Mouse (Mus musculus) ES-Bruce4 (cell line): ENCODE measurements at regions not wholly inside any gene's neighbourhood (a gene's known extent, or its start where the extent isn't known, plus 50 kb on each side); places are given as distances from the start of the nearest gene placed in this dataset.

Experiments
- H3K27ac ChIP-seq: 2 replicates; pipeline ENCODE4 v1.5.1; 2012; ENCODE audit warnings: low read length, inconsistent platforms; ENCODE audit not compliant: insufficient read depth
- H3K27me3 ChIP-seq: 2 replicates; pipeline ENCODE4 v1.6.1; 2012; ENCODE audit warnings: mild to moderate bottlenecking, low read length, inconsistent platforms; ENCODE audit not compliant: control insufficient read depth, poor library complexity, insufficient read depth, severe bottlenecking
- H3K36me3 ChIP-seq: 2 replicates; pipeline ENCODE4 v1.6.1; 2012; ENCODE audit warnings: inconsistent platforms, mild to moderate bottlenecking, low read length, moderate library complexity; ENCODE audit not compliant: control insufficient read depth, poor library complexity, insufficient read depth, severe bottlenecking
- H3K4me1 ChIP-seq: one replicate; pipeline ENCODE4 v1.8.1; 2011; ENCODE audit warnings: low read length; ENCODE audit not compliant: control insufficient read depth, insufficient read depth
- H3K4me3 ChIP-seq: 2 replicates; pipeline ENCODE4 v1.5.1; 2011; ENCODE audit warnings: low read depth, mild to moderate bottlenecking, low read length
- H3K9ac ChIP-seq: 2 replicates; pipeline ENCODE4 v1.6.1; 2012; ENCODE audit warnings: low read depth, mild to moderate bottlenecking, inconsistent platforms; ENCODE audit not compliant: poor library complexity, severe bottlenecking
- H3K9me3 ChIP-seq: replicated peaks from 2 replicates; pipeline ENCODE4 v1.6.1; 2012; ENCODE audit warnings: mild to moderate bottlenecking, low read length, inconsistent platforms; ENCODE audit not compliant: control insufficient read depth, poor library complexity, insufficient read depth, severe bottlenecking
- CTCF ChIP-seq: IDR thresholded peaks from one replicate; pipeline ENCODE4 v1.8.1; 2011; ENCODE audit warnings: low read depth, low read length
- EP300 ChIP-seq: IDR thresholded peaks from 2 replicates; pipeline ENCODE4 v1.6.1; 2011; ENCODE audit warnings: low read depth, low read length; ENCODE audit not compliant: insufficient read depth
- POLR2A ChIP-seq: IDR thresholded peaks from one replicate; pipeline ENCODE4 v1.8.1; 2011; ENCODE audit warnings: low read length; ENCODE audit not compliant: insufficient read depth

DNA sequence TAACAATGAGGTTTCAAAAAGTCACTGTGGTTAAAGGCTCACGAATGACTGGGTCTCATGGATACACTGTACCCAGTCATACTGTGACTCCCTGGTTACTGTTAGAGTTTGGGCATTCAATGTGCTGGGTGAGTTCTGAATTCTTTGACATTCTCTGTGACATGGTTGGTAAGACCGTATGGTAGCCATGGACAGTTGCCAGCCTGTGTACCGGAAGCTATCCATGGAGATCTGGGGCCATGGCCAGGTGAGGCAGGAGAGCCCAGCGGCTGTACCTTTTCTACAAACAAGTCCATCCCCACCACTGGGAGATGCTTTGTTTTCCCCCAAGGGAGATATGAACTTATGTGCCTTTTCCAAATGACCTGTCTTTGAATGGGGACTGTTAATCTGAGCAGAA is 126.4 kb downstream of the Irx2 start:
- peaks cover 2% of the 10 kb centered on the region for H3K4me1 ChIP-seq
- no peaks in the 10 kb centered on the region for H3K9me3 ChIP-seq
- H3K36me3 ChIP-seq = no peaks in the 10 kb centered on the region
- TF ChIP-seq CTCF (no peak), EP300 (no peak), POLR2A (no peak)
- H3K27ac ChIP-seq = no peak overlapping the region
- H3K9ac ChIP-seq = no peak overlapping the region
- no peaks in the 10 kb centered on the region for H3K27me3 ChIP-seq
- H3K4me3 ChIP-seq = no peak overlapping the region

DNA sequence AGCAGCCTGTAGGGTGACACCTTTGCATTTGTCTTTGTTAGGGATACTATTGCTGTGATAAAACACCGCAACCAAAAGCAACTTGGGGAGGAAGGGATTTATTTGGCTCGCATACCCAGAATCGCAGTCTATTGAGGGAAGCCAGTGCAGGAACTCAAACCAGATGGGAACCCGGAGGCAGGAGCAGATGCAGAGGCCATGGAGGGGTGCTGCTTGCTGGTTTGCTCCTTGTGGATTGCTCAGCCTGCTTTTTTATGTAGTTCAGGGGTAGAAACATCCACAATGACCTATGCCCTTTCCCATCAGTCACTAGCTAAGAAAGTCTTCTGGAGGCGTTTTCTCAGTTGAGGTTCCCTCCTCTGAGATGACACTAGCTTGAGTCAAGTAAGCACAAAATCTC is 133.9 kb downstream of the Irx2 start:
- no peak overlapping the region for H3K4me3 ChIP-seq
- H3K9ac ChIP-seq = no peak overlapping the region
- no peaks in the 10 kb centered on the region for H3K36me3 ChIP-seq
- no peak overlapping the region for H3K27ac ChIP-seq
- no peaks in the 10 kb centered on the region; the same call in 1 of the 2 replicates for H3K27me3 ChIP-seq
- no peak for TF ChIP-seq POLR2A
- TF ChIP-seq CTCF = no peak
- no peak for TF ChIP-seq EP300
- H3K9me3 ChIP-seq = no peaks in the 10 kb centered on the region
- no peaks in the 10 kb centered on the region for H3K4me1 ChIP-seq

DNA sequence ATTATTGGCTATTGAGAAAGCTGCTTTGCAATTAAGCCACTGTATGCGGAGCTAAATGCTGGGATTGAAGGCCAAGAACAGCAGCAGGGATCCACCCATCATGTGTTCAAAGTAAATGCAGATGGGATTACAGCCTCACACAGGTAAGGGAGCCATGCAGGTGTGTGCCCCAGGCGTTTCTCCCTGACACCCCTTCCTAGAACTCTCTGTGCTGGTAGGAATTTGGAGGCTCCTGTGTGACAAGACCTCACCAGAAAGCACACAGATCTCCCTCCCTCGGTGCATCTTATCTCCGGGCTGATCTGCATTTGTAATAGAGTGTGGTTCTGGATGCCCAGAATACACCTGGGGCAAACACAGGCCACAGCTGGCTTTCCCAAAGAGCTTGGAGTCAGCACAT is 134.7 kb downstream of the Irx2 start:
- Histone ChIP-seq H3K27me3 (no peaks in the 10 kb centered on the region; the same call in 1 of the 2 replicates), H3K36me3 (no peaks in the 10 kb centered on the region), H3K4me1 (no peaks in the 10 kb centered on the region), H3K9ac (no peak overlapping the region), H3K9me3 (no peaks in the 10 kb centered on the region), H3K27ac (no peak overlapping the region), H3K4me3 (no peak overlapping the region)
- TF ChIP-seq CTCF (no peak), POLR2A (no peak), EP300 (no peak)

DNA sequence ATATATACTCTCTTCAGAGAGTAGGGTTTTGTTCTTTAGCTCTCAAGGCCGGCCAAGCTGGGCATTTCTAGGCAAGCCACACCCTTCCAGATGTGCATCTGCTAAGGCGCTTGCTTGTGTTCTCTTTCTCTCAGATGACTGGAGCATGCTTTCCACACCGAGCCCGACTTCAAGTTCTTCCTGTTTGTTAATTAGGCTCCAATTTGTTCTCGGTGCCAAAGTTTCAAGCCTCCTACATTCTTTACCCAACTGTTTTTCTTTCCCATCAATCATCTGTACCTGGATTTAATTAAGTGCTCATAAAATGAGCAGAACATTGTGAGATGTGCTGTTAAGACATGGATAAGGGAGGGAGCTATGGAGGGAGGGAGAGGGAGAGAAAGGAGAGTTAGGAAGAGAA is 138.7 kb downstream of the Irx2 start:
- no peaks in the 10 kb centered on the region for H3K9me3 ChIP-seq
- no peaks in the 10 kb centered on the region for H3K4me1 ChIP-seq
- H3K9ac ChIP-seq = no peak overlapping the region
- no peaks in the 10 kb centered on the region; the same call in 1 of the 2 replicates for H3K27me3 ChIP-seq
- TF ChIP-seq EP300 (no peak), POLR2A (no peak)
- H3K27ac ChIP-seq = no peak overlapping the region
- H3K36me3 ChIP-seq = no peaks in the 10 kb centered on the region
- H3K4me3 ChIP-seq = no peak overlapping the region

- TF ChIP-seq EP300 (no peak), CTCF (no peak), POLR2A (no peak)
- no peak overlapping the region for H3K9ac ChIP-seq
- no peaks in the 10 kb centered on the region for H3K4me1 ChIP-seq
- H3K27me3 ChIP-seq = no peaks in the 10 kb centered on the region
- no peak overlapping the region for H3K27ac ChIP-seq
- no peaks in the 10 kb centered on the region for H3K36me3 ChIP-seq
- no peaks in the 10 kb centered on the region for H3K9me3 ChIP-seq
- H3K4me3 ChIP-seq = no peak overlapping the region
Measured at GRCm38 (mm10) chr13:72769007-72769595, 140.5 kb downstream of the Irx2 start.

- no peak overlapping the region for H3K9ac ChIP-seq
- H3K4me1 ChIP-seq = no peaks in the 10 kb centered on the region
- no peaks in the 10 kb centered on the region for H3K27me3 ChIP-seq
- no peak overlapping the region for H3K4me3 ChIP-seq
- TF ChIP-seq CTCF (no peak), POLR2A (no peak), EP300 (no peak)
- H3K36me3 ChIP-seq = no peaks in the 10 kb centered on the region
- H3K27ac ChIP-seq = no peak overlapping the region
- no peaks in the 10 kb centered on the region for H3K9me3 ChIP-seq
Measured at GRCm38 (mm10) chr13:72783026-72783726, 154.6 kb downstream of the Irx2 start.
